Mouse (Mus musculus): ENCODE measurements around the gene Gpr142. TPM values are rescaled to one million over a fixed set of nuclear protein-coding genes. Genes with fewer than 3 reads are reported as not detected.

The Gpr142 gene
- polyA plus RNA-seq, 1 experiment: 0.10 TPM

GRCm38 (mm10) chr11:114843818-114844463 is 45.2 kb downstream of the Gpr142 start:
- TF ChIP-seq CTCF (IDR thresholded peaks at IDR 0.05; ENCODE audit: extremely low read depth, insufficient read length, insufficient replicate concordance, low read depth, low read length) (no peak), POLR2A (IDR thresholded peaks at IDR 0.05; ENCODE audit: low read depth, low read length) (no peak)
- 0 out of 2 replicates have a peak, but pooled peaks cover 2% of the 10 kb centered on the region for H3K27me3 ChIP-seq (ENCODE audit: control insufficient read depth, insufficient read depth, low read length)
- H3K36me3 ChIP-seq (ENCODE audit: control insufficient read depth, insufficient read depth, low read length): no peaks in the 10 kb centered on the region
- no peaks in the 10 kb centered on the region for H3K4me1 ChIP-seq (ENCODE audit: control insufficient read depth, insufficient read depth, insufficient read length, low read length)
- no peak overlapping the region for H3K27ac ChIP-seq (ENCODE audit: insufficient read depth, low read depth, low read length)
- H3K4me3 ChIP-seq (ENCODE audit: low read depth, low read length): no peak overlapping the region
- WGBS: 35% methylated on average over 8 of the region's 8 CpGs

- Histone ChIP-seq H3K36me3 (ENCODE audit: control insufficient read depth, insufficient read depth, low read length) (no peaks in the 10 kb centered on the region), H3K4me1 (ENCODE audit: control insufficient read depth, insufficient read depth, insufficient read length, low read length) (no peaks in the 10 kb centered on the region), H3K4me3 (ENCODE audit: low read depth, low read length) (no peak overlapping the region), H3K27me3 (ENCODE audit: control insufficient read depth, insufficient read depth, low read length) (0 out of 2 replicates have a peak, but pooled peaks cover 2% of the 10 kb centered on the region), H3K27ac (ENCODE audit: insufficient read depth, low read depth, low read length) (no peak overlapping the region)
- WGBS: 50% methylated on average over 7 of the region's 7 CpGs
- TF ChIP-seq CTCF (IDR thresholded peaks at IDR 0.05; ENCODE audit: extremely low read depth, insufficient read length, insufficient replicate concordance, low read depth, low read length): no peak
- TF ChIP-seq POLR2A (IDR thresholded peaks at IDR 0.05; ENCODE audit: low read depth, low read length): no peak
Measured at GRCm38 (mm10) chr11:114844464-114845220, 45.9 kb downstream of the Gpr142 start.

- H3K27ac ChIP-seq (ENCODE audit: insufficient read depth, low read depth, low read length): no peak overlapping the region
- TF ChIP-seq CTCF (IDR thresholded peaks at IDR 0.05; ENCODE audit: extremely low read depth, insufficient read length, insufficient replicate concordance, low read depth, low read length) (no peak), POLR2A (IDR thresholded peaks at IDR 0.05; ENCODE audit: low read depth, low read length) (no peak)
- peaks cover 10% of the 10 kb centered on the region for H3K27me3 ChIP-seq (ENCODE audit: control insufficient read depth, insufficient read depth, low read length)
- WGBS: 84% methylated on average over 4 of the region's 4 CpGs
- no peaks in the 10 kb centered on the region for H3K4me1 ChIP-seq (ENCODE audit: control insufficient read depth, insufficient read depth, insufficient read length, low read length)
- no peaks in the 10 kb centered on the region for H3K36me3 ChIP-seq (ENCODE audit: control insufficient read depth, insufficient read depth, low read length)
- no peak overlapping the region for H3K4me3 ChIP-seq (ENCODE audit: low read depth, low read length)
Measured at GRCm38 (mm10) chr11:114846336-114846735, 47.6 kb downstream of the Gpr142 start.

- TF ChIP-seq CTCF (IDR thresholded peaks at IDR 0.05; ENCODE audit: extremely low read depth, insufficient read length, insufficient replicate concordance, low read depth, low read length): no peak
- Histone ChIP-seq H3K36me3 (ENCODE audit: control insufficient read depth, insufficient read depth, low read length) (no peaks in the 10 kb centered on the region), H3K27me3 (ENCODE audit: control insufficient read depth, insufficient read depth, low read length) (peaks cover 12% of the 10 kb centered on the region), H3K4me3 (ENCODE audit: low read depth, low read length) (no peak overlapping the region), H3K4me1 (ENCODE audit: control insufficient read depth, insufficient read depth, insufficient read length, low read length) (peaks cover 2% of the 10 kb centered on the region; the same call in 1 of the 2 replicates), H3K27ac (ENCODE audit: insufficient read depth, low read depth, low read length) (no peak overlapping the region)
- WGBS: 92% methylated on average over 5 of the region's 5 CpGs
Measured at GRCm38 (mm10) chr11:114847008-114847407, 48.3 kb downstream of the Gpr142 start.

- peaks cover 2% of the 10 kb centered on the region; the same call in 1 of the 2 replicates for H3K4me1 ChIP-seq (ENCODE audit: control insufficient read depth, insufficient read depth, insufficient read length, low read length)
- TF ChIP-seq CTCF (IDR thresholded peaks at IDR 0.05; ENCODE audit: extremely low read depth, insufficient read length, insufficient replicate concordance, low read depth, low read length) (no peak), POLR2A (IDR thresholded peaks at IDR 0.05; ENCODE audit: low read depth, low read length) (no peak)
- H3K27me3 ChIP-seq (ENCODE audit: control insufficient read depth, insufficient read depth, low read length): peaks cover 16% of the 10 kb centered on the region
- no peaks in the 10 kb centered on the region for H3K36me3 ChIP-seq (ENCODE audit: control insufficient read depth, insufficient read depth, low read length)
- H3K4me3 ChIP-seq (ENCODE audit: low read depth, low read length): no peak overlapping the region
- no peak overlapping the region for H3K27ac ChIP-seq (ENCODE audit: insufficient read depth, low read depth, low read length)
- whole genome bisulfite sequencing: 54% methylated on average over 2 of the region's 2 CpGs
Measured at GRCm38 (mm10) chr11:114849572-114849971, 50.8 kb downstream of the Gpr142 start.

GRCm38 (mm10) chr11:114850066-114850451 is 51.3 kb downstream of the Gpr142 start:
- Histone ChIP-seq H3K27ac (ENCODE audit: insufficient read depth, low read depth, low read length) (no peak overlapping the region), H3K27me3 (ENCODE audit: control insufficient read depth, insufficient read depth, low read length) (peaks cover 16% of the 10 kb centered on the region), H3K4me1 (ENCODE audit: control insufficient read depth, insufficient read depth, insufficient read length, low read length) (peaks cover 2% of the 10 kb centered on the region; the same call in 1 of the 2 replicates), H3K36me3 (ENCODE audit: control insufficient read depth, insufficient read depth, low read length) (no peaks in the 10 kb centered on the region), H3K4me3 (ENCODE audit: low read depth, low read length) (no peak overlapping the region)
- TF ChIP-seq POLR2A (IDR thresholded peaks at IDR 0.05; ENCODE audit: low read depth, low read length) (no peak), CTCF (IDR thresholded peaks at IDR 0.05; ENCODE audit: extremely low read depth, insufficient read length, insufficient replicate concordance, low read depth, low read length) (no peak)
- 29% methylated on average over 5 of the region's 5 CpGs for WGBS
